Mouse (Mus musculus) ES-E14 (cell line): ENCODE results near the gene Snx17. TPM values are rescaled to one million over a fixed set of nuclear protein-coding genes. Genes with fewer than 3 reads are reported as not detected.

Experiments used
- DNase-seq: peaks from one replicate; pipeline ENCODE4 v3.0.0-alpha.2; 2013; ENCODE audit warnings: low read depth, low spot score
- H3K27ac ChIP-seq: 2 replicates; pipeline ENCODE4 v1.5.1; 2012; ENCODE audit warnings: low read depth, mild to moderate bottlenecking, low read length, moderate library complexity, mixed read lengths; ENCODE audit not compliant: poor library complexity, insufficient read depth, severe bottlenecking
- H3K36me3 ChIP-seq: 2 replicates; pipeline ENCODE4 v1.6.1; 2012; ENCODE audit warnings: mild to moderate bottlenecking, low read length, moderate library complexity, mixed read lengths; ENCODE audit not compliant: control insufficient read depth, poor library complexity, insufficient read depth, severe bottlenecking
- H3K4me1 ChIP-seq, 2 experiments: fragments of 150-350 bp in 1 of 2; sonication (generic) in 1 of 2; 2 replicates each; pipeline ENCODE4 v1.6.1; 2012; ENCODE audit warnings: low read length in 2 of 2, mild to moderate bottlenecking in 1 of 2, mixed read lengths in 1 of 2; ENCODE audit not compliant: control insufficient read depth in 2 of 2, insufficient read depth in 2 of 2, poor library complexity in 1 of 2
- H3K4me3 ChIP-seq, 2 experiments: fragments of 150-350 bp in 1 of 2; sonication (generic) in 1 of 2; 2 replicates each; pipeline ENCODE4 v1.5.1; 2012; ENCODE audit warnings: low read length in 2 of 2, low read depth in 1 of 2, mild to moderate bottlenecking in 1 of 2, mixed read lengths in 1 of 2; ENCODE audit not compliant: insufficient read depth in 1 of 2, poor library complexity in 1 of 2, severe bottlenecking in 1 of 2
- H3K9ac ChIP-seq: 2 replicates; pipeline ENCODE4 v1.6.1; 2012; ENCODE audit warnings: low read depth, mild to moderate bottlenecking, low read length, mixed read lengths; ENCODE audit not compliant: poor library complexity, insufficient read depth, severe bottlenecking
- H3K9me3 ChIP-seq: fragments of 150-350 bp; sonication (generic); 2 replicates; pipeline ENCODE4 v1.6.1; 2012; ENCODE audit warnings: low read depth, mild to moderate bottlenecking, low read length; ENCODE audit not compliant: control insufficient read depth, insufficient read depth
- CHD2 ChIP-seq: IDR thresholded peaks from 2 replicates; pipeline ENCODE4 v1.6.1; 2014; ENCODE audit warnings: mild to moderate bottlenecking, low read depth, low read length, inconsistent platforms
- HCFC1 ChIP-seq: IDR thresholded peaks from 2 replicates; pipeline ENCODE4 v1.6.1; 2012; ENCODE audit warnings: low read length, inconsistent platforms, borderline replicate concordance; ENCODE audit not compliant: insufficient read depth
- MAFK ChIP-seq: IDR thresholded peaks from 2 replicates; pipeline ENCODE4 v1.6.1; 2014; ENCODE audit warnings: mild to moderate bottlenecking, low read depth, low read length, inconsistent platforms; ENCODE audit not compliant: insufficient read depth
- ZC3H11A ChIP-seq: IDR thresholded peaks from 2 replicates; pipeline ENCODE4 v1.6.1; 2012; ENCODE audit warnings: low read depth, mild to moderate bottlenecking, inconsistent platforms, low read length, borderline replicate concordance
- ZNF384 ChIP-seq: IDR thresholded peaks from 2 replicates; pipeline ENCODE4 v1.6.1; 2012; ENCODE audit warnings: low read depth, low read length, inconsistent platforms
- in situ Hi-C, 2 experiments: fragments of 600-800 bp; cut with MboI; formaldehyde crosslinking; loops; one replicate each; pipeline ENCODE4 v1.15.1; 2025; ENCODE audit warnings: low sequenced_read_pairs in 2 of 2, inconsistent platforms in 1 of 2; ENCODE audit not compliant: unreplicated experiment in 2 of 2
- total RNA-seq: library from RNA; depleted of rRNA; stranded (reverse); fragments of 300-350 nt; gene quantifications from 2 replicates; pipeline ENCODE4 v1.2.3, GENCODE M21; 2012

Snx17 gene
- total RNA-seq, 1 experiment = 76.5 TPM

DNA sequence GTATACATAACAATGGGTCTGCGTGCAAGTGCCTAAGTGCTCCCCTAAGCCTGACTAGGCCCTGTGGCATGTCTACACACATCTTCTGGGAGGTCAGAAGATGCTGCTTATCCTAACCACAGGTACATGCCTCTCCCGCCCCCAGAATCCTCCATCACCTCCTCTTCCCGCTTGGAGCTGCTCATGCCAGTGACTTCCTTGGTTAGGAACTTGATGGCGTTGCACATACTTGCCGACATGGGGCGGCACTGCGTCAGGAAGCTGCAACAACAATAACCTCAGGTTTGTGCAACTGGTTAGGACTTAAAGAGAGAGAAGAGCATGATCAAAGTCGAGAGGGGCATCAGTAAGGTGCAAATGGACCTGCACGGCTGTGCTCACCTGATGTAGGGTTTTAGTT lies 2.8 kb upstream of the Snx17 start:
- in situ Hi-C loops = no loop called here
- H3K9me3 ChIP-seq = no peaks in the 10 kb centered on the region
- TF ChIP-seq CHD2 = no peak
- no peak for TF ChIP-seq ZNF384
- TF ChIP-seq HCFC1 = no peak
- TF ChIP-seq MAFK = no peak
- TF ChIP-seq ZC3H11A = no peak
- H3K36me3 ChIP-seq = peaks cover 27% of the 10 kb centered on the region
- no peak overlapping the region for H3K9ac ChIP-seq
- peaks cover 6 to 9% of the 10 kb centered on the region in 2 experiments for H3K4me1 ChIP-seq
- DNase-seq = no peak
- no peak overlapping the region for H3K4me3 ChIP-seq
- no peak overlapping the region for H3K27ac ChIP-seq

- no peak for DNase-seq
- Histone ChIP-seq H3K4me3 (peak overlapping the region; percentile 76 to 92), H3K9me3 (no peaks in the 10 kb centered on the region), H3K27ac (peak overlapping the region; percentile 41; the same call in 1 of the 2 replicates), H3K4me1 (peaks cover 8 to 9% of the 10 kb centered on the region in 2 experiments), H3K36me3 (peaks cover 44% of the 10 kb centered on the region), H3K9ac (peak overlapping the region; percentile 85)
- in situ Hi-C loops = no loop called here
- TF ChIP-seq CHD2 = no peak
- no peak for TF ChIP-seq HCFC1
- TF ChIP-seq MAFK = no peak
- no peak for TF ChIP-seq ZNF384
- TF ChIP-seq ZC3H11A = no peak
Measured at GRCm38 (mm10) chr5:31192045-31192938, 735 bp upstream of the Snx17 start.

GRCm38 (mm10) chr5:31193631-31194281 lies 729 bp downstream of the Snx17 start:
- Histone ChIP-seq H3K36me3 (peaks cover 52% of the 10 kb centered on the region), H3K27ac (no peak overlapping the region), H3K4me3 (peak overlapping the region; percentile 76 to 92), H3K4me1 (peaks cover 8 to 9% of the 10 kb centered on the region in 2 experiments), H3K9me3 (no peaks in the 10 kb centered on the region), H3K9ac (peak overlapping the region; percentile 83)
- in situ Hi-C loops = no loop called here
- DNase-seq = no peak
- no peak for TF ChIP-seq MAFK
- TF ChIP-seq ZNF384 = no peak
- TF ChIP-seq ZC3H11A = no peak
- TF ChIP-seq HCFC1 = no peak
- TF ChIP-seq CHD2 = no peak

DNA sequence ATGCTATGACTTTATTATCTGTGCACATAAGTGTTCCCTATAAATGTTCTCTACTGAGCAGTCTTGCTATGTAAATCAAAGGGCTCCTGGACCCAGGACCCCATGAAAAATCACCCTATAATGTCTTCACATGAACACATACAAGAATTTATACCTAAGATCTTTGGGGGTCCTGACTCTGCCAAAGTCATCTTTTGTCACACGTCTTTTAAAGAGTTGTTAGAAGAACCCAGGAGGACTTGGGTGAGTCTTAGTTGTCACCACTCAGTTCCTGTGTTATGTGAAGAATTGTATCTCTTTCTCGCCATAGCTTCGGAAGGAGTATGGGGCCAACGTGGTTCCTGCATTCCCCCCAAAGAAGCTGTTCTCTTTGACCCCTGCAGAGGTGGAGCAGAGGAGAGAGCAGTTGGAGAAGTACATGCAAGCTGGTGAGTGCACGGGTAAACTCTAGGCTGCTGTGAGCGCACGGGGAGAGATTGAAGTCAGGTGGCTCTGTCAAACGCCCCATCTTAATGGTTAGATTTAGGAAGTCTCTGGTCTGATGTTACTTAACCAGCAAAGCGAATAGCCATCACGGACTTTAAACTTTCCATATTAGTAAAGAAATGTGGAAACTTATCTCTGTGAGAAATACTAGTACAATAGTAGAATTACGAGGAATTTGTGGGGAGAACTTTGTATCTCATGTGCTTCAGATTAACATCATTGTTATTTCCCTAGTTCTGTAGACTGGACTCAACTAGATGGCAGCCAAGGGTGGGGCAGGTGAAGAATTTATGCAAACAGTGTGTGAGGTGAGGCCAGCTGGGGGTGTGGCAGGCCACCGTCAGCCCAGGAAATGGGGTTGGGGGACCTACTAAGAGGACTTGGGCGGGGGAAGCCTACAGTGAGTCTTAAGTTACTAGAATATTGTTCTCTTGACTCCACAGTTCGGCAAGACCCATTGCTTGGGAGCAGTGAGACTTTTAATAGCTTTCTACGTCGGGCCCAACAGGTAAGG lies 1.8 kb downstream of the Snx17 start:
- Histone ChIP-seq H3K27ac (peak overlapping the region; percentile 45; the same call in 1 of the 2 replicates), H3K9ac (peak overlapping the region; percentile 32; the same call in 1 of the 2 replicates), H3K4me3 (peak overlapping the region in 1 of 2 experiments; percentile 92; a peak in 2 of 4 replicates), H3K4me1 (peaks cover 9 to 12% of the 10 kb centered on the region in 2 experiments), H3K9me3 (no peaks in the 10 kb centered on the region), H3K36me3 (peaks cover 58% of the 10 kb centered on the region)
- in situ Hi-C loops = no loop called here
- no peak for TF ChIP-seq CHD2
- no peak for DNase-seq
